Mouse (Mus musculus) mouse embryonic stem cell (cell line): ENCODE results near the gene Pnkd.

ENCODE experiments used
- in situ Hi-C, 2 experiments: fragments of 300-500 bp; cut with MboI; formaldehyde crosslinking; loops; 1 replicate in 1 of 2; 3 replicates in 1 of 2; pipeline ENCODE4 v1.14.3; 2019 to 2020; ENCODE audit warnings: low sequenced_read_pairs in 2 of 2, low pct_unique_long_range_greater_than_20kb in 1 of 2, mixed read lengths in 1 of 2; ENCODE audit not compliant: unreplicated experiment in 1 of 2

Pnkd gene

DNA sequence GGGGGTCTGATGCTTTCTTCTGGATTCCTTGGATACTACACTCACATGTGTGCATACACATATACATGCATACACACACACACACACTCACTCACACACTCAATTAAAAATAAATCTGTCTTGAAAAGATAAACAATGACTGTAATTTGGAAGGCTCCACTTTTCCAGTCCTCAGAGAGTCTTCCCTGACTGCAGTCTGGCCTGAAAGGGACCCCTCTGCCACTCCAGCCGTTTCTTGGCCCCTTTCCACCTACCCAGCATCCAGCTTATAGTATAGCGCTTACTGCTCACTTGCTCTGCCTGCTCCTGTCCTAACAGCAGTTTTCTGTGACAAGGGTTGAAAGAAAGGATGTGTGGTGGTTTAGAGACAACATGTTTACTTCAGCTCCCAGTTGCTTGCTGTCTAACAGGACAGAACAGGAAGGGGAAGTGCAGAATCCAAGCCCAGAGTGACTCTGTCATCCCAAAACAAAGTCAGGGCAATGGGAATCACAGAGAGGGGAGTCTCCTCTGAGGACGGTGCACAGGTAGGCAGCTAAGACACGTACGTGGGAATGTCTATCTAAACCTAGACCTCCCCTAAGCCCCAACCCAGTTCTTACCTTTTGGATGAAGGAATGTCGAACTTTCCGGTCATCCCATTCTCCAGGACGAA lies 8.7 kb downstream of the Pnkd start:
- in situ Hi-C loops: no loop called here

DNA sequence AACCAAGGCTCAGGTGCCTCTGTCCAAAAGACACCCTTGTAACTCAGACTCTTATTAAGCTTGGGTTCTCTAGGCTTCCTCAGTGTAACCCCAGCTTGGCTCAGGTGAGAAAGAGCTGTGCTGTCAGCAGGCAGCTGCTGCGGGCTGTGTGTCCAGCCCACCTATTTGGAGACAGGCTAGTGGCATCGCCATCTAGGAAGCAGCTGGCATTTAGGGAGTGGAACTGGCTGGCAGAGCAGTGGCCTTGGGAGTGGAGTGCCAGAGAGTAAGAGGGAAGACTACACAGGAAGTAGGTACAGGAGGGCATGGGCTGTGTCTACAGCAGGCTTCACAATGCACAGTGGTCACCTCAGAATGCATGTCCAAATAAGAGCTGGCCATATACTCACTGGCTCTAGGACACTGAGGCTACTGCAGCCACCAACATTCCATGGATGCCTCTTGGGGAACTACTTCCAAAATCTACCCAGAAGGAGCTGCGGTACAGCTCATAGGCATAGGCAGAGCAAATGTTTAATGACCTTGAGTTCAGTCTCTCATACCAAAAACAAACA lies 9.4 kb downstream of the Pnkd start:
- in situ Hi-C loops: no loop called here

DNA sequence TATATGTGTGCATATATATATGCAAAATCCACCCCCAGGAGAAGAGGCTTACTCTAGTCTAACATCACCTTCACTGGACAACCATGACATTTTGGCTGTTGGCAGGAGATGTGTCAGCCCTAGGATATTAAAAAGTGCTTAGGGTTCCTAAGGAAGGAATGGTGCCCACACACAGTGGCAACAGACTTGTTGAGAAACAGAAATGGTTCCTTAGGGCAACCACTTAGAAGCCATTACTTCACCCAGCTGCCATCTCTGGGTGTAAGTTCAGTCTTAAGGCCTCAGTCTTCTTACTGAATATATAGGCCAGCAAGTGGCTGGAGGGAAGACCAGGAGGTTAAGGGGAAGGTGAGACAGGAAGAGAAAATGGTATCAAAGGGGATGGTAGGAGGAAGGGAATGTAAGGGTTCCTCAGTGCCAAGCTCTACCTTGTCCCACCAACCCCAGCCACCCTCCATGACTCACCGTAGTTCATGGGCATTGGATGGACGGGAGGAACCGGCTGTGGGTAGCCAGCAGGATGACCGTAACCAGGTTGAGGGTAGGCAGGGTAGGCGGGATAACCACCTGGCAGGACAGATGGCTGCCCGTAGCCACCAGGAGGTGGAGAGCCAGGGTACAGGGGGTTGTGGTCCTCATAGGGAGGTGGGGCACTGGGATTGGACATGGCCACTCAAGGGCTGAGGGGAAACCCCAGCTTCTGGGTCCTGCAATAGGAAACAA lies 10.2 kb downstream of the Pnkd start:
- in situ Hi-C loops: no loop called here

DNA sequence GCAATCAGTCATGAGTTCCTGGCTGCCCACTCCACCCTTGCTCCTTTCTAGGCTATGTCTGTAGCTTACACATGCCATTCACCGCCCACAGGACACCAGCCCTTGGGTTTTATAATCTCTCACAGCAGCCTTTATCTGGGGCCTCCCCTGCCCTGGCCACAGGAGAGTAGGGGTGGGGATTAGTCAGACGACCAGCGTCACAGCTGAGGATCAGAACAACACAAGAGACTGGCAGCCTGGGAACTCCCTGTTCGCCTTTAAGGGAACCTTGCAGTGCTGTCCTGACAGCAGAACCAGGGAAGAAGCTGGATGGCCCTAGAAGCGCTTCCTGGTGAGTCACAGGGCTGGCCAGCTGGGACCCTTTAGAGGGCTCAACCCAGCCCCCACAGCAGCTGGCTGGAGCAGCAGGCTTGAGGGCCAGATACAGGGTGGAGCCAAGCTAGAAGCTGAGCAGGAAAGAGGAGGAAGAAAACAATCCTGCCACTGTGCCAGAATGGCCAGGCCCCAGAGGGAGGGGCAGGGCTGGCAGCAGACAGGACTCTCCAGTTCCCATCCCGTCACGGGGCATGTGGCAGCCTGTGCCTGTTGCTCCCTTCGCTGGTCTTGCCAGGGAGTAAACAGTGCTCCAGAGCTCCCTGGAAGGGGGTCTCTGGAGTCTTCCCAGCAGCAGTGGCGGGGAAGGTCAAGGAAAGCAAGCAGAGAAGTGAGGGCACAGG lies 10.9 kb downstream of the Pnkd start:
- in situ Hi-C loops: no loop called here

DNA sequence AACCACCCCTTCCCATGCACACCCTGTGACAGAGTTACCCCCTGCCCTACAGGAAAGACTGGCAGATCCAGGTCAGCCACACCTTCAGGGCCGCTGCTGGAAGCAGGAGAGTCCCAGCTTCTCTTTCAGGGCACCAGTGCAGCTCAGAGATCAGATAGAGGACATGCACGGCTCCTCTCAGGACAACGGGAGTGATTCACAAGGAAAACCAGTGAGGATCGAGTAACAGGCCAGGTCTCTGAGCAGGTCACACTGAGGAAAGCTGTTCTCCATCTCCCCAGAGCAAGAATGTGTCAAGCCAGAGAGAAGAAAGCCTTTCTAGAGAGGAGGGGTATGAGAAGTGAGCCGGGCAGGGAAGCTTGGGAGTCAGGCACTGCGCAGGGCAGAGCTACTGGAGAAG lies 11.7 kb downstream of the Pnkd start:
- in situ Hi-C loops: no loop called here

DNA sequence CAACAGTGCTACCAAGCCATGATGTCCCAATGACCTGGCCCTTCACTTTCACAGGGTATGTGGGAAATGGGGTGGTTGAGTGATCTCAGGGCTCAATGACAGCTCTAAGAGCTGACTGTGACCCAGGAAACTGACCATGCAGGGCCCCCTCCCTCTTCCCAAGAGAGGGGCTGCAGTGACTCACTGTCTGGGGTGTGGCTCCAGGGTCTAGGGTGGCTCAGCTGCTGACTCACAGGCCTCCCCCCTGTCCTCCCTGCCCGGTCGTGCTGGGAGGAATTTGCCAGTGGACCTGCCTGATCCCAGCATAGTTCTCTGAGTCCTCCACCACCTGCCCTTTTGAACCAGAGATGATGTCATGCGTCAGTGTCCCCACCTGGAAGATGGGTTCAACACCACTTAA lies 12.5 kb downstream of the Pnkd start:
- in situ Hi-C loops: no loop called here

DNA sequence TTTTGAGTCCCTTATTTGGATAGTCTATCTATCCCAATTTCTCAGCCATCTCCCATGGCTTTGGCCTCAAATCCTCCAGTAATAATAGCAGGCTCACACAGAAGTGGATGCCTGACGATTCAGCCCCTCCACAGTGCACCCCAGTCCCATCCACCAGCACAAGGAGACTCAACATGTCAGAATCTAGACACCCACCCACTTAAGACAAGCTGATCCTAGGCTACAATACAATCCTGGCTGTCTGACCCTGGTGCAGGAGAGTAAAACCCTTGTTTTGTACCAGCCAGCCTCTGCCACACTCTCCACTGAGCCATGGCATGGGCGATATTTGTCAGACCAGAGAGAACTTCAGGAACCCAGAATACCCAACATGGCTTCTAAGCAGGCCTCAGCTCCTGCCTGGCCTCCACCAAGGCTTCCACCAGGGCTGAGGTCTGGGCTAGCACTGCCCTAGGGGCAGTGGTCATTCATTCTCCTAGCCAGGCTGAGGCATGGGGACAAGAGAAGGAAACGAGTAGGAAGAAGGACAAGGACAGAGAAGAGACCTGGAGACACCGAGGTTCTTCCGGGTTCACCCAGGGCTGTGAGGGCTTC lies 13.5 kb downstream of the Pnkd start:
- in situ Hi-C loops: no loop called here

DNA sequence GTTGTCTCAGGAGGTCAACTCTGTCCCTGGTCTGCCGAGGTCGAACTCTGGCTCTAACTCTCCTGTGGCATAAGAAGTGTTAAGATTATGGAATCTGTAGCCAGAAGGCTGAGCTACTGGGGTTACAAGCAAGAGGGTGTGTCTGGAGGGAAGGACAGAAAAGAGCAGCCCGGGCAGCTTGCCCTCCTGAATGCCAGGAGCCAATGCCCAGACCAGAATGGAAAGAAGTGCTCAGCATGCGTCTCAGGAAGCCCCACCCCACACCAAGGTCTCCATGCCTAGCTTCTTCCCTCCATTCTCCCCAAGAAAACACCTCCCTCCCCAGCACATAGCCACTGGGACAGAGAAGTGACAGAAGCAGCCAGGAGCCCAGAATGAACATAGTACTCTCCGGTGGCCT lies 14.3 kb downstream of the Pnkd start:
- in situ Hi-C loops: no loop called here

DNA sequence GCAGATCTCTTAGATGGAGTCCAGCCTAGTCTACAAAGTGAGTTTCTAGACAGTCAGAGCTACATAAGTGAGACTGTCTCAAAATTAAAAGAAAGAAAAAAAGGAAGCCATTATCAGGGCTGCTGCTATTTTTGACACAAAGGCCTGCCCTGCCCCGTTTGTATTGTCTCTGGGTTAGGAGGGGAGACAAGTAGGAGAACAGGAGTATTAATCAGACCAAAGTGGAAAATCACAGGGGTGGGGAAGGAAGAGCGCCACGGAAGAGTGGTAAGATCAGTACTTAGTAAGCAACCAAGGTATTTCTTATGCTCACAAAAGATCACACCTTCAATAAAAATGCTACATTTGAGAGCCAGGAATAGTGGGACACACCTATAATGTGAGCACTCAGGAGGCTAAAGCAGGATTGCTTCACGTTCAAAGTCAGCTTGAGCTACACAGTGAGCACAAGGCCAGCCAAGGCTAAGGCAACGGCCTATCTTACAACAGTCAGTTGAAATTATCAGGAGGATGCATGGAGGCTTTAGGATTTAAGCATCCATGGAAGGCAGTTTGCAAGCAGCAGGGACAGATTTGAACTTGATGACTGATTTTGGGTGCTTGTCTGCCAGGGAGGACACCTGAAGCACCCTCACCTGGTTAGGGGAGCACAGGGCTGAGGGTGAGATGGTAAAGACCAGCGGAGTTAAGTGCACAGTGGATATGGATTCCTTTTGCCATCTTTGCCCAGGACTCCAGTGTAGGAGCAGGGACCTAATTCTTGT lies 15.8 kb downstream of the Pnkd start:
- in situ Hi-C loops: no loop called here

DNA sequence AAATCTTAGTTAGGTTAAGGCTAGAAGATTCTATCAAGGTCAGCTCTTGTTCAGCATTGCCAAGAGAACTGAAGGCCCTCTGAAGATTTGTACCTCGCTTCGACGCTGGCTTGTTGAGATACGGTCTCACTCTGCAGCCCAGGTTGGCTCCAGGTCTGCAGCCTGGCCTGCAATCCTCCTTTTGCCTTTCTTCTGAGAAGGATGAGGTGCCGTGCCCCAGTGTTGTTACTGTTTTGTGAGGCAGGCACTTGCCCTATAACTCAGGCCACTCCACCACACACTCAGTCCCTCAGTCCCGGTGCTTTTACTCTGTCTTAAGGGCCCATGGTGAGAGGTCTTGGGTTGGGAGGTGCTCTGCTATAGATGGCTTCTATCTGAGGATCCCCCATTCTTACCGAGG lies 17.5 kb downstream of the Pnkd start:
- in situ Hi-C loops: no loop called here

DNA sequence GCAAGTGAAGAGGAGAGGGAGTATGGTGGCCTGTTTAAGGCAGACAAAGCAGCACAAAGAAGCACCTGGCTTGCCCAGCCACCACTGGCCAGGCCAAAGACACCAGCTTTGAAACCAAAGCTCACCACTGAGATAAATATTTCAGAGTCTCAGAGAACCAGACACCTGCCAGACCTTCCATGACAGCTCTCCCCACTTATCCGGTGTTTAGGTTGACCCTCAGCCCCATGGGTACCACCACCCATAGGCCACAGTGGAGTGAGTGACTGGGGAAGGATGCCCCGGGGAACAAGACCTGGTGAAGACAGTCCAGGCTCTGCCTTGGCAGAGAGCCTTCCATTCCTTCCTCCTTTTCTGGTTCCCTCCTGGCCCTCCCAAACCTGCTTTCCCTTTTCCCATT lies 18.1 kb downstream of the Pnkd start:
- in situ Hi-C loops: no loop called here

DNA sequence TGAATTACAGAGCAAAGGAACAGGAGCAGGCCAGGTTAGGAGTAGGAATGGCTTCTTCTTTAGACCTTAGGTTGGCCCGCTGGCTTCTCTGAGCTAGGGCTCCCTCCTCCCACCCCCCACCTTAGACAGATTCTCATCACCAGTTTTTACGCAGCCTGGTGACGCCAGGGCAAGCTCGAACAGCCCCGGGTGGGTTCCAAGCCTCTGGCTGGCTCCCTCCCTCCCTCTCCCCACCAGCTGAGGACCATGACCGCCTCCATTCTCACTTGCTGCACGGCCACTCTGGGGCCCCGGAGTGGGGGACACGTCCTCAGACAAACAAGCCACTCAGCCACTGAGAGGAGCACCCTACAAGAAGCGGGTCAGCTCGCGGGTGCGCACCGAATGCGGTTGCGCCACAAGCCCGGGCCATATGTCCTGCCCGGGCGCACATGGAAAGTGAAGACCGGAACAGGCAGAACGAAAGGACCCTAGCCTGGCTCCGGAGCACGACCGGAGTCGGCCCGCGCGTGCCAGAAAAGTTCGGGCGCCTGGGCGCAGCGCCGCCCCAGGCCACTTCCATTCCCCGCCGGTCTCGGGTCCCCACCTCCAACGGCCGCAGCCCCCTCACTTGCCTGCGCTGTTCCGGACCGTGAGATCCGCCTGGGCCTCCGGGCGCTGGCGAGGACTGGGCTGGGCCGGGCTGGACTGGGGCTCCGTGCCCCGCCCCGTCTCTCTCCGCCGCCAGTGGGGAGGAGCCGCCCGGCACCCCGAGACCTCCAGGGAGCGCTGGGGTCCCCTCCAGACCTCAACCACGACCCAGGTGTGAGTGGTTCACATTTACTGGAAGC lies 19.0 kb downstream of the Pnkd start:
- in situ Hi-C loops: no loop called here

DNA sequence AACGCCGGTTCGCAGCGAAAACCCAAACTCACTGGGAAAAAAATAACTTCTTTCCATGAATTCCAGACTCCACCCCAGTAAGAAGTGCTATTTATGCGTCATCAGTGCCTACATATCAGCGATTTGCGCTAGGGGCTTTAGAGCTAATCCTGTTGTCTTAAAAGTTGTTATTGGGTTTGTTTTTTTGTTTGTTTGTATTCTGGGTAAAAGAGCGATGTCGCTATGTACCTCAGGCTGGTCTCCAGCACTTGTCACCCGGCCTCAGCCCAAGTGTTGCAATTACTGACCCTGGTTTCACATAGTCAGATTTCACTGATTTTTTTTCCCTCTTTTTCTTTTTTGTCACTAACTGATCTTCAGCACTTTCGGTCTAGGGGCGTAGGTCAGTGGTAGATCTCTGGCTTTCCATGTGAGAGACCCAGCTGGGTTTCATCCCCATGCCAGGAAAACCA lies 19.6 kb downstream of the Pnkd start:
- in situ Hi-C loops: no loop called here

DNA sequence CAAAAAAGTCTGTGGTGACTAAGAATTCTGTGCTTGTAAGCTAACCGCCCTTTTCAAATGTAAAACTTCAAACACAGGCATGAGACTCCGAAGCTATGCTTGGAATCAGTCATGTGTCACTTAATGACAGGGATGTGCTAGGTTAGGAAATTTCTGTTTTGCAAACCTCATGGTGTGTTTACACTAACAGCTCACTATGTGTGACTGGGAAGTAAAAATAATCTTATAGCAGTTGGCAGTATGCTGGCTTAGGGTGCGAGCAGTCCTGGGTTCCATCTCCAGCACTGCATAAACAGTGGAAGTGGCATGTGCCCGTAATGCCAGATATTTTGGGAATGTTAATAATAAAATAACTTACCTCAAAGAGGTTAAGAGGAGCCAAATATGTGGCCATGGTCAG lies 20.2 kb downstream of the Pnkd start:
- in situ Hi-C loops: no loop called here

DNA sequence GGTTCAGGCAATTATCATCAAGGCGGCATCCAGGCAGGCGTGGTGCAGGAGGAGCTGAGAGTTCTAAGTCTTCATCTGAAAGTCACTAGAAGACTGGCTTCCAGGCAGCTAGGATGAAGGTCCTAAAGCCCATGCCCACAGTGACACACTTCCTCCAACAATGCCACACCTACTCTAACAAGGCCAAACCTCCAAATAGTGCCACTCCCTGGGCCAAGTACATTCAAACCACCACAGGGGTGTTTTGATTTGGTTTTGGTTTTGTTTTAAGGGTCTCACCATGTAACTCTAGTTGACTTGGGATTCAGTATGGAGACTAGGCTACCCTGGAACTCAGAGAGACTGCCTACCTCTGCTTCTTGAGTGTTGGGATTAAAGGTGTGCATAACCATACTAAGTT lies 20.8 kb downstream of the Pnkd start, which contains the start of gene Tmbim1:
Gene Tmbim1 (minus strand): TSS at position 101 of the 400 bp plus-strand sequence.
- in situ Hi-C loops: no loop called here

DNA sequence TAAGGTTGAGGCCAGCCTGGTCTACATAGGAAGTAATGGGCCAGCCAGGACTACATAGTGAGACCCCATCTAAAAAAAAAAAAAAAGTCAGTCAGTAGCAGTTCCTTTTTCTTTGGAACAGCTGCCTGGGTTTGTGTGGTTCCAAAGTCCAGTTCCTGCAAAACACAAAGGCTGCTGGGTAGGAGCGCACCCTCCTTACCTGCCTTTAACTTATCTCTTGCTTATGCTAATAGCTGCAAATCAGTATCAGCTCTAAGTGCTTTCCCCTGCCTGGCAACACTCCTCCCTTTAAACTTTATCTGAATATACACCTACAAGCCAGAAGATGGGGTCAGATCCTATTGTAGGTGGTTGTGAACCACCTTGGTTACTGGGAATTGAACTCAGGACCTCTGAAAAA lies 22.4 kb downstream of the Pnkd start:
- in situ Hi-C loops: no loop called here
